Mouse (Mus musculus): ENCODE data around the gene Dpep3. TPM values are rescaled to one million over a fixed set of nuclear protein-coding genes. Genes with fewer than 3 reads are reported as not detected.

The Dpep3 gene
- polyA plus RNA-seq, 1 experiment from 2014 or later: not detected

- H3K36me3 ChIP-seq: no peaks in the 10 kb centered on the region
- no peak overlapping the region for H3K4me3 ChIP-seq
- peaks cover 14% of the 10 kb centered on the region for H3K4me1 ChIP-seq (replicated peaks)
- no peaks in the 10 kb centered on the region for H3K27me3 ChIP-seq
- no peaks in the 10 kb centered on the region for H3K9me3 ChIP-seq
- H3K4me2 ChIP-seq: no peak overlapping the region
- peak overlapping the region; percentile 72 for H3K27ac ChIP-seq (replicated peaks)
- WGBS: 54% methylated on average over 7 of the region's 7 CpGs
- ATAC-seq (ENCODE audit: low read depth): peak; percentile 80
- no peak overlapping the region for H3K9ac ChIP-seq
Observed at GRCm38 (mm10) chr8:105951057-105951659, 28.1 kb downstream of the Dpep3 start.

- Histone ChIP-seq H3K4me2 (no peak overlapping the region), H3K36me3 (no peaks in the 10 kb centered on the region), H3K9ac (no peak overlapping the region), H3K4me3 (no peak overlapping the region), H3K27ac (replicated peaks) (0 out of 2 replicates have a peak overlapping the region, but pooled peaks have one; percentile 1), H3K27me3 (no peaks in the 10 kb centered on the region), H3K9me3 (no peaks in the 10 kb centered on the region), H3K4me1 (replicated peaks) (peaks cover 14% of the 10 kb centered on the region)
- ATAC-seq (ENCODE audit: low read depth): peak; percentile 32; the same call in 1 of the 2 replicates
- 63% methylated on average over 10 of the region's 10 CpGs for WGBS
Observed at GRCm38 (mm10) chr8:105949350-105949749, 29.9 kb downstream of the Dpep3 start.

DNA sequence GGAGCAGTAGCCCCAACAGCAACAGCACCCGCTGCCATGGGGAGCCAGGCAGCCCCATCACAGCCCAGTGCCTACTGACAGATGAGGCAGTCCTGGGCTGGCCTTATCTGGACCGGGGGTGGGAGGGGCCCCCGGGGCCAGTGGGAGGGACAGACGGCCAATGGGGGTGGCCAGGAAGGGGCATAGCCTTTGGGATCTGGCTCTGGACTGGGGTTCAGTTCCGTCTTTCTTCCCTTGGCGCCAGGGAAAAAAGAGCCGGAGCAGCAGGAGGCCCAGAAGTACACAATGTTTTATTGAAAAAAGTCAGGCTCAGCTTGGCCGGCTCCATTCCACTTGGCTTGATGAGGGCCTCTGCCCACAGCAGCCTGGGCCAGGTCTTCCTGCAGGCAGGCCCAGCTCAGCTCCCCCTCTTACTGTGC, 35.9 kb downstream of the Dpep3 start, which contains the start of gene Lcat:
Lcat (minus strand) TSS at position 62 of the 419 bp plus-strand sequence.
- Histone ChIP-seq H3K4me3 (no peak within 1 kb of the TSS), H3K36me3 (no peaks in the 10 kb centered on the region), H3K9ac (no peak within 1 kb of the TSS), H3K4me2 (no peak within 1 kb of the TSS), H3K27ac (replicated peaks) (no peak within 1 kb of the TSS), H3K9me3 (no peaks in the 10 kb centered on the region), H3K4me1 (replicated peaks) (peaks cover 2% of the 10 kb centered on the region), H3K27me3 (no peaks in the 10 kb centered on the region)
- ATAC-seq (ENCODE audit: low read depth): no peak
- WGBS: 71% methylated on average over 8 of the region's 8 CpGs

DNA sequence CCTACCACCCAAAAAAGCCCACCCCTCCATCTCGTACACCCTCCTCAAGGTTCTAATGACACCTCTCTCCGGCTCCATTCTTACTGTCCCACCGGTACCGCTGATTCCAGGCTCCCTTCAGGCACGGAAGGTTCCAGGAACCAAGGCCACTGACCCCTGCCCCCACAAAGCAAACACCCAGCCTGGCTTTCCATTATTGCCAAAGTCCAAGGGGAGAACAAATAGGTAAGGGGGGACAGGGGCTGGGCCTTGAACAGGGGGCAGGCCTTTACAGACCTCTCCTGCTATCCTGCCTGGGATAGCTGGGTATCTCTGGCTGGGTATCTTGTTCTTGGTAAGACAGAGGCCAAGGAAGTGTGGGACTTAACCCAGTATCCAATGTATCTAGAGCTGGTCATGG, 36.7 kb downstream of the Dpep3 start:
- 95% methylated on average over 5 of the region's 5 CpGs for WGBS
- no peak for ATAC-seq (ENCODE audit: low read depth)

GRCm38 (mm10) chr8:105942026-105942425, 37.2 kb downstream of the Dpep3 start:
- Histone ChIP-seq H3K27me3 (no peaks in the 10 kb centered on the region), H3K9ac (no peak overlapping the region), H3K4me2 (no peak overlapping the region), H3K36me3 (no peaks in the 10 kb centered on the region), H3K27ac (replicated peaks) (no peak overlapping the region), H3K4me1 (replicated peaks) (peaks cover 10% of the 10 kb centered on the region), H3K9me3 (no peaks in the 10 kb centered on the region), H3K4me3 (no peak overlapping the region)
- no peak for ATAC-seq (ENCODE audit: low read depth)
- 95% methylated on average over 11 of the region's 11 CpGs for WGBS

More for the DNA sequence above, 36.7 kb downstream of the Dpep3 start:
- Histone ChIP-seq H3K36me3 (no peaks in the 10 kb centered on the region), H3K9ac (no peak overlapping the region), H3K4me1 (replicated peaks) (peaks cover 10% of the 10 kb centered on the region), H3K27me3 (no peaks in the 10 kb centered on the region), H3K9me3 (no peaks in the 10 kb centered on the region), H3K27ac (replicated peaks) (no peak overlapping the region), H3K4me2 (no peak overlapping the region), H3K4me3 (no peak overlapping the region)

GRCm38 (mm10) chr8:105938306-105938669, 40.9 kb downstream of the Dpep3 start, which contains the start of gene Psmb10:
TSS of gene Psmb10 (minus strand) at chr8:105938444.
- Histone ChIP-seq H3K27me3 (no peaks in the 10 kb centered on the region), H3K4me3 (peak within 1 kb of the TSS; percentile 71), H3K4me2 (peak within 1 kb of the TSS; percentile 97), H3K4me1 (replicated peaks) (peaks cover 25% of the 10 kb centered on the region), H3K9ac (peak within 1 kb of the TSS; percentile 83), H3K9me3 (no peaks in the 10 kb centered on the region), H3K36me3 (peaks cover 5% of the 10 kb centered on the region; the same call in 1 of the 2 replicates), H3K27ac (replicated peaks) (peak within 1 kb of the TSS; percentile 94)
- WGBS: 35% methylated on average over 4 of the region's 4 CpGs
- no peak for ATAC-seq (ENCODE audit: low read depth)

DNA sequence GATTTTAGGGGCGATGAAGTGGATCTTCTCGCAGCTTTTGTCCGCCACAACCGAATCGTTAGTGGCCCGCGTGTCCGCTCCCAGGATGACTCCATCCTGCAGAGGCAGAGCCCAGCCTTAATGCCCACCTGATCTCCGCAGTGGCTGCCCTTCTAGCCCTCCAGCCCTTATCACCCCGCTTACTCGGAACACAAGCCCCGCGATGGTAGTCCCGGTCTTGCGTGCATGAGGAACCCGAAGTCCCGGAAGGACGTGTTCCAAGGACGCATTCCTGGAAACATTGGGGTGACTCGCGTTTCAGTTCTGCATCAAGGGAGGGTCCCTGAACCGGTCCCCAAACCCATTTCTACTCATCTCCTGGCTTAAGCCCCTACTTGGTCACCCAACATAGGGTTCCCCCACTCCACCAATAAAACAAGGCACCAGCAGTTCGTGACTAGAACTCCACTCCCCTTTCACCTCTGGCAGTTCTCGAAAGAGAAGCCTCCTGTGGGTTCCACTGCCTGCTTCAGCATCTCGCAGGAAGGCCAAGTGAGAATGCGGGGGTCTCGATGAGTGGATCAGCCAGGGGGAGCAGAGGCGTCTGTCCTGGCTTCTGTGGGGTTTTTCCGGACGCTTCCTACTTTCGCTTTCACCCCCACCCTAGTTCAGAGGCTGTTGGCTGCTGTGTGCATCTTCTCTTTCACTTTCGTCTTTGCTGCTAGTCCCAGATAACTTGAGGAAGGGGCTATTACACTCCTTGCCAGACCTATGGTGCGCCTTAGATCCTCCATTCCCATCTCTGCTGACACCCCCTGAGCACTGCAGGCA, 41.5 kb downstream of the Dpep3 start:
- 2% methylated on average over 33 of the region's 33 CpGs for WGBS

GRCm38 (mm10) chr8:105936866-105937475, 42.3 kb downstream of the Dpep3 start:
- no peaks in the 10 kb centered on the region for H3K9me3 ChIP-seq
- H3K9ac ChIP-seq: peak overlapping the region; percentile 83
- WGBS: under 1% methylated on average over 29 of the region's 30 CpGs
- peak overlapping the region; percentile 94 for H3K27ac ChIP-seq (replicated peaks)
- peaks cover 25% of the 10 kb centered on the region for H3K4me1 ChIP-seq (replicated peaks)
- peaks cover 18% of the 10 kb centered on the region; the same call in 1 of the 2 replicates for H3K36me3 ChIP-seq
- peak overlapping the region; percentile 97 for H3K4me2 ChIP-seq
- peak; percentile 91 for ATAC-seq (ENCODE audit: low read depth)
- H3K27me3 ChIP-seq: no peaks in the 10 kb centered on the region
- H3K4me3 ChIP-seq: peak overlapping the region; percentile 71

More for the DNA sequence above, 41.5 kb downstream of the Dpep3 start:
- Histone ChIP-seq H3K9me3 (no peaks in the 10 kb centered on the region), H3K9ac (peak overlapping the region; percentile 83), H3K36me3 (peaks cover 11% of the 10 kb centered on the region; the same call in 1 of the 2 replicates), H3K27ac (replicated peaks) (peak overlapping the region; percentile 94), H3K27me3 (no peaks in the 10 kb centered on the region), H3K4me3 (peak overlapping the region; percentile 71), H3K4me1 (replicated peaks) (peaks cover 25% of the 10 kb centered on the region), H3K4me2 (peak overlapping the region; percentile 97)
- ATAC-seq (ENCODE audit: low read depth): peak; percentile 49

- H3K4me2 ChIP-seq: peak overlapping the region; percentile 97
- H3K27ac ChIP-seq (replicated peaks): peak overlapping the region; percentile 94
- H3K27me3 ChIP-seq: no peaks in the 10 kb centered on the region
- H3K9me3 ChIP-seq: no peaks in the 10 kb centered on the region
- H3K36me3 ChIP-seq: peaks cover 23% of the 10 kb centered on the region; the same call in 1 of the 2 replicates
- H3K9ac ChIP-seq: peak overlapping the region; percentile 83
- 29% methylated on average over 7 of the region's 7 CpGs for WGBS
- peaks cover 25% of the 10 kb centered on the region for H3K4me1 ChIP-seq (replicated peaks)
- H3K4me3 ChIP-seq: peak overlapping the region; percentile 71
- ATAC-seq (ENCODE audit: low read depth): no peak; the same call in 1 of the 2 replicates
Observed at GRCm38 (mm10) chr8:105935863-105936603, 43.2 kb downstream of the Dpep3 start.

GRCm38 (mm10) chr8:105935105-105935504, 44.1 kb downstream of the Dpep3 start:
- no peak overlapping the region for H3K9ac ChIP-seq
- WGBS: 90% methylated on average over 6 of the region's 6 CpGs

GRCm38 (mm10) chr8:105933762-105934161, 45.5 kb downstream of the Dpep3 start, which contains the start of gene Ctrl:
TSS of gene Ctrl (minus strand) at chr8:105933862.
- H3K27me3 ChIP-seq: no peaks in the 10 kb centered on the region
- H3K27ac ChIP-seq (replicated peaks): no peak within 1 kb of the TSS
- no peak within 1 kb of the TSS for H3K9ac ChIP-seq
- no peak for ATAC-seq (ENCODE audit: low read depth)
- no peak within 1 kb of the TSS for H3K4me2 ChIP-seq
- no peaks in the 10 kb centered on the region for H3K9me3 ChIP-seq
- no peak within 1 kb of the TSS for H3K4me3 ChIP-seq
- peaks cover 30% of the 10 kb centered on the region for H3K4me1 ChIP-seq (replicated peaks)
- H3K36me3 ChIP-seq: peaks cover 32% of the 10 kb centered on the region
- 95% methylated on average over 2 of the region's 2 CpGs for WGBS

More at GRCm38 (mm10) chr8:105935105-105935504, 44.1 kb downstream of the Dpep3 start:
- H3K4me2 ChIP-seq: no peak overlapping the region
- no peak overlapping the region for H3K4me3 ChIP-seq
- H3K9me3 ChIP-seq: no peaks in the 10 kb centered on the region
- H3K27me3 ChIP-seq: no peaks in the 10 kb centered on the region
- H3K36me3 ChIP-seq: peaks cover 25% of the 10 kb centered on the region
- ATAC-seq (ENCODE audit: low read depth): no peak
- H3K27ac ChIP-seq (replicated peaks): no peak overlapping the region
- peaks cover 30% of the 10 kb centered on the region for H3K4me1 ChIP-seq (replicated peaks)
